ENCODE assay signal across 26 mouse cellular contexts in the genomic region with DNA sequence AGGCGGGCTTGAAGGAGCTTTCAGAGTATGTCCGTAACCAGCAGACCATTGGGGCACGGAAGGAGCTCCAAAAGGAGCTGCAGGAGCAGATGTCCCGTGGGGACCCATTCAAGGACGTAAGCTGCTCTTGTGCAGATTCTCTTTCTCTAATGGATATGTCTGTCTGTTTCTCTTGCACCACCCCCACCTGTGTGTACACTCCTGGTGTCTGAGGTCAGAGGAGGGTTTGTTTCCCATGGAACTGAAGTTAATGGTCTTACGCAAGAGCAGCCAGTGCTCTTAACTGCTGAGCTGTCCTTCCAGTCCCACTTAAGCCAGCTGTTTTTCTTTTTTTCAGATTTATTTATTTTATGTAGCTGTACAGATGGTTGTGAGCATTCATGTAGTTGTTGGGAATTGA. TPM values are rescaled to one million over a fixed set of nuclear protein-coding genes. Genes with fewer than 3 reads are reported as not detected.
A peak's percentile ranks its signal among the peaks of the same experiment; 100 is the strongest.
DNase-seq lines count a peak whose midpoint lies in the region; ATAC-seq and TF ChIP-seq lines count a peak whose summit lies in the region.
"Had no signal": no experiment of that assay in that cellular context is flagged by ENCODE, and none has a peak within 500 bp of the region (broad histone marks: within the 10 kb centered on the region; RNA-seq: fewer than 3 reads in every experiment).

No protein-coding gene starts in this region.

- H3K4me1 ChIP-seq in intestine, postnatal 0 days (replicated peaks; ENCODE audit: control insufficient read depth, insufficient read depth, low read length): no peaks in the 10 kb centered on the region
- H3K4me1 ChIP-seq in intestine, embryonic 16.5 days (ENCODE audit: control insufficient read depth, insufficient read depth, low read length): no peaks in the 10 kb centered on the region
- no peaks in the 10 kb centered on the region for H3K4me1 ChIP-seq in ES-Bruce4 (ENCODE audit: control insufficient read depth, insufficient read depth, low read length)
- peaks cover 1% of the 10 kb centered on the region; the same call in 1 of the 2 replicates for H3K4me1 ChIP-seq in liver, embryonic 12.5 days
- H3K4me1 ChIP-seq: embryonic facial prominence, embryonic 15.5 days; forebrain, embryonic 15.5 days; heart, embryonic 15.5 days; hindbrain, embryonic 13.5 days; intestine, embryonic 15.5 days; kidney, embryonic 15.5 days; midbrain, embryonic 15.5 days; neural tube, embryonic 13.5 days had no signal

- H3K4me2 ChIP-seq in intestine, postnatal 0 days (replicated peaks; ENCODE audit: low read depth): no peak overlapping the region
- no peak overlapping the region for H3K4me2 ChIP-seq in intestine, embryonic 16.5 days (ENCODE audit: low read depth, low read length)
- H3K4me2 ChIP-seq in liver, embryonic 12.5 days: no peak overlapping the region
- H3K4me2 ChIP-seq: embryonic facial prominence, embryonic 15.5 days; forebrain, embryonic 15.5 days; heart, embryonic 15.5 days; hindbrain, embryonic 13.5 days; intestine, embryonic 15.5 days; kidney, embryonic 15.5 days; midbrain, embryonic 15.5 days; neural tube, embryonic 13.5 days had no signal

- no peak for DNase-seq in urinary bladder, postnatal 10 days (ENCODE audit: low spot score)
- DNase-seq in cerebellum, postnatal 10 days: no peak
- DNase-seq in kidney, adult 8-10 months: no peak
- DNase-seq: adrenal gland, adult 8-10 months; cerebellum, adult 2 months; gastrocnemius, postnatal 10 days; heart, adult 2 months; heart, postnatal 36 days; kidney, postnatal 36 days; lung, postnatal 10 days; thymus, postnatal 14 days had no signal

- no peak for TF ChIP-seq EP300 in ES-Bruce4 (IDR thresholded peaks at IDR 0.05; ENCODE audit: insufficient read depth, low read depth, low read length)

- no peak for TF ChIP-seq CTCF in intestine, postnatal 0 days (IDR thresholded peaks at IDR 0.05; ENCODE audit: low read depth)
- TF ChIP-seq CTCF in ES-Bruce4 (IDR thresholded peaks at IDR 0.05; ENCODE audit: low read depth, low read length): no peak

- H3K9me3 ChIP-seq in intestine, postnatal 0 days (ENCODE audit: control insufficient read depth): no peaks in the 10 kb centered on the region
- H3K9me3 ChIP-seq in intestine, embryonic 16.5 days (ENCODE audit: control insufficient read depth, low read length): no peaks in the 10 kb centered on the region
- H3K9me3 ChIP-seq in ES-Bruce4 (replicated peaks; ENCODE audit: control insufficient read depth, insufficient read depth, low read length, poor library complexity, severe bottlenecking): no peaks in the 10 kb centered on the region
- H3K9me3 ChIP-seq in liver, embryonic 12.5 days (replicated peaks): no peaks in the 10 kb centered on the region
- H3K9me3 ChIP-seq: embryonic facial prominence, embryonic 15.5 days; forebrain, embryonic 15.5 days; heart, embryonic 15.5 days; hindbrain, embryonic 13.5 days; intestine, embryonic 15.5 days; kidney, embryonic 15.5 days; megakaryocyte, embryonic 14.5 days; midbrain, embryonic 15.5 days; neural tube, embryonic 13.5 days had no signal

- 86% methylated on average over 6 of the region's 6 CpGs for WGBS in intestine, postnatal 0 days
- WGBS in intestine, embryonic 16.5 days: 91% methylated on average over 6 of the region's 6 CpGs
- WGBS in liver, embryonic 12.5 days (ENCODE audit: insufficient replicate concordance): 83% methylated on average over 6 of the region's 6 CpGs

- peak; percentile 10; the same call in 1 of the 2 replicates for ATAC-seq in intestine, postnatal 0 days
- ATAC-seq in intestine, embryonic 16.5 days: no peak
- peak; percentile 73; the same call in 1 of the 2 replicates for ATAC-seq in liver, embryonic 12.5 days
- ATAC-seq in megakaryocyte progenitor cell, adult 5-6 weeks (replicated peaks; ENCODE audit: poor library complexity): 0 out of 2 replicates have a peak, but pooled peaks have one; percentile 34
- ATAC-seq: forebrain, embryonic 15.5 days; intestine, embryonic 15.5 days; midbrain, embryonic 15.5 days had no signal

- no peaks in the 10 kb centered on the region for H3K27me3 ChIP-seq in intestine, postnatal 0 days (replicated peaks; ENCODE audit: control insufficient read depth, insufficient read depth, low read length)
- H3K27me3 ChIP-seq in intestine, embryonic 16.5 days (replicated peaks; ENCODE audit: control insufficient read depth, insufficient read depth, low read length): no peaks in the 10 kb centered on the region
- H3K27me3 ChIP-seq in ES-Bruce4 (ENCODE audit: control insufficient read depth, insufficient read depth, low read length, poor library complexity, severe bottlenecking): no peaks in the 10 kb centered on the region
- no peaks in the 10 kb centered on the region for H3K27me3 ChIP-seq in liver, embryonic 12.5 days (replicated peaks)
- H3K27me3 ChIP-seq: CH12.LX; embryonic facial prominence, embryonic 15.5 days; forebrain, embryonic 15.5 days; heart, embryonic 15.5 days; hindbrain, embryonic 13.5 days; intestine, embryonic 15.5 days; kidney, embryonic 15.5 days; megakaryocyte, embryonic 14.5 days; midbrain, embryonic 15.5 days; neural tube, embryonic 13.5 days had no signal

- H3K36me3 ChIP-seq in intestine, postnatal 0 days (ENCODE audit: control insufficient read depth, insufficient read depth): peaks cover 85% of the 10 kb centered on the region
- peaks cover 14% of the 10 kb centered on the region; the same call in 1 of the 2 replicates for H3K36me3 ChIP-seq in intestine, embryonic 16.5 days (ENCODE audit: control insufficient read depth, insufficient read depth, low read length)
- H3K36me3 ChIP-seq in ES-Bruce4 (ENCODE audit: control insufficient read depth, insufficient read depth, low read length, poor library complexity, severe bottlenecking): peaks cover 84% of the 10 kb centered on the region
- peaks cover 93% of the 10 kb centered on the region for H3K36me3 ChIP-seq in liver, embryonic 12.5 days

- no peak overlapping the region for H3K27ac ChIP-seq in intestine, postnatal 0 days (ENCODE audit: low read depth, low read length)
- no peak overlapping the region for H3K27ac ChIP-seq in intestine, embryonic 16.5 days (ENCODE audit: low read length)
- peak overlapping the region; percentile 44; the same call in 1 of the 2 replicates for H3K27ac ChIP-seq in ES-Bruce4 (ENCODE audit: insufficient read depth, low read length)
- H3K27ac ChIP-seq in liver, embryonic 12.5 days: no peak overlapping the region
- H3K27ac ChIP-seq: embryonic facial prominence, embryonic 15.5 days; forebrain, embryonic 15.5 days; heart, adult 2 months; heart, embryonic 15.5 days; hindbrain, embryonic 13.5 days; intestine, embryonic 15.5 days; kidney, embryonic 15.5 days; midbrain, embryonic 15.5 days; neural tube, embryonic 13.5 days had no signal

- no peak overlapping the region for H3K4me3 ChIP-seq in intestine, postnatal 0 days (ENCODE audit: low read depth, low read length)
- no peak overlapping the region for H3K4me3 ChIP-seq in intestine, embryonic 16.5 days (ENCODE audit: low read length)
- no peak overlapping the region for H3K4me3 ChIP-seq in ES-Bruce4 (ENCODE audit: low read depth, low read length)
- no peak overlapping the region for H3K4me3 ChIP-seq in liver, embryonic 12.5 days
- H3K4me3 ChIP-seq: embryonic facial prominence, embryonic 15.5 days; forebrain, embryonic 15.5 days; heart, adult 2 months; heart, embryonic 15.5 days; hindbrain, embryonic 13.5 days; intestine, embryonic 15.5 days; kidney, embryonic 15.5 days; megakaryocyte, embryonic 14.5 days; midbrain, embryonic 15.5 days; neural tube, embryonic 13.5 days had no signal

- TF ChIP-seq POLR2A in ES-Bruce4 (IDR thresholded peaks at IDR 0.05; ENCODE audit: insufficient read depth, low read length): no peak

- H3K9ac ChIP-seq in intestine, postnatal 0 days (ENCODE audit: low read depth, low read length): no peak overlapping the region
- H3K9ac ChIP-seq in intestine, embryonic 16.5 days (ENCODE audit: low read depth, low read length): no peak overlapping the region
- H3K9ac ChIP-seq in ES-Bruce4 (ENCODE audit: low read depth, poor library complexity, severe bottlenecking): no peak overlapping the region
- no peak overlapping the region for H3K9ac ChIP-seq in liver, embryonic 12.5 days
- H3K9ac ChIP-seq: embryonic facial prominence, embryonic 15.5 days; forebrain, embryonic 15.5 days; heart, embryonic 15.5 days; hindbrain, embryonic 13.5 days; intestine, embryonic 15.5 days; kidney, embryonic 15.5 days; midbrain, embryonic 15.5 days; neural tube, embryonic 13.5 days had no signal

RNA-seq across cellular contexts. Expression of a gene that starts 8.7 kb away (rescaled TPM):
- polyA plus RNA-seq in intestine, postnatal 0 days (2015; fragmentation: Nextera tagmentation; extraction: Ambion mirVana): 207 and 216 TPM in 2 replicates
- polyA plus RNA-seq in intestine, embryonic 16.5 days (2015; fragmentation: Nextera tagmentation; extraction: Ambion mirVana): 261 and 276 TPM in 2 replicates
- polyA plus RNA-seq in ES-Bruce4 (2011; ENCODE audit: insufficient read depth, insufficient read length, low read depth, missing spikeins): 298 and 313 TPM in 2 replicates
- polyA plus RNA-seq in liver, embryonic 12.5 days (2016; fragmentation: Nextera tagmentation; extraction: Ambion mirVana): 225 and 229 TPM in 2 replicates
- 205 and 216 TPM in 2 replicates for total RNA-seq in megakaryocyte progenitor cell, adult 5-6 weeks (2015)
- 189 and 202 TPM in 2 replicates for total RNA-seq in megakaryocyte progenitor cell, adult 5-6 weeks (2017)

RNA-seq across cellular contexts. Expression of a gene that starts 22.5 kb away (rescaled TPM):
- polyA plus RNA-seq in intestine, postnatal 0 days (2015; fragmentation: Nextera tagmentation; extraction: Ambion mirVana): 95.8 and 103 TPM in 2 replicates
- 131 and 137 TPM in 2 replicates for polyA plus RNA-seq in intestine, embryonic 16.5 days (2015; fragmentation: Nextera tagmentation; extraction: Ambion mirVana)
- polyA plus RNA-seq in ES-Bruce4 (2011; ENCODE audit: insufficient read depth, insufficient read length, low read depth, missing spikeins): 201 and 216 TPM in 2 replicates
- 96.2 and 96.4 TPM in 2 replicates for polyA plus RNA-seq in liver, embryonic 12.5 days (2016; fragmentation: Nextera tagmentation; extraction: Ambion mirVana)
- 429 and 434 TPM in 2 replicates for total RNA-seq in megakaryocyte progenitor cell, adult 5-6 weeks (2015)
- 316 and 328 TPM in 2 replicates for total RNA-seq in megakaryocyte progenitor cell, adult 5-6 weeks (2017)

RNA-seq across cellular contexts. Expression of a gene that starts 43.6 kb away (rescaled TPM):
- 24.9 TPM in 2 replicates for polyA plus RNA-seq in intestine, postnatal 0 days (2015; fragmentation: Nextera tagmentation; extraction: Ambion mirVana)
- polyA plus RNA-seq in intestine, embryonic 16.5 days (2015; fragmentation: Nextera tagmentation; extraction: Ambion mirVana): 35.6 and 37.7 TPM in 2 replicates
- 43.0 and 43.3 TPM in 2 replicates for polyA plus RNA-seq in ES-Bruce4 (2011; ENCODE audit: insufficient read depth, insufficient read length, low read depth, missing spikeins)
- polyA plus RNA-seq in liver, embryonic 12.5 days (2016; fragmentation: Nextera tagmentation; extraction: Ambion mirVana): 25.2 TPM in 2 replicates
- total RNA-seq in megakaryocyte progenitor cell, adult 5-6 weeks (2015): 17.8 and 27.1 TPM in 2 replicates
- 48.9 and 58.7 TPM in 2 replicates for total RNA-seq in megakaryocyte progenitor cell, adult 5-6 weeks (2017)

RNA-seq across cellular contexts. Expression of a gene that starts 43.9 kb away (rescaled TPM):
- 24.6 and 28.0 TPM in 2 replicates for polyA plus RNA-seq in intestine, postnatal 0 days (2015; fragmentation: Nextera tagmentation; extraction: Ambion mirVana)
- 40.9 and 53.6 TPM in 2 replicates for polyA plus RNA-seq in intestine, embryonic 16.5 days (2015; fragmentation: Nextera tagmentation; extraction: Ambion mirVana)
- 56.1 and 59.9 TPM in 2 replicates for polyA plus RNA-seq in ES-Bruce4 (2011; ENCODE audit: insufficient read depth, insufficient read length, low read depth, missing spikeins)
- 34.0 and 39.9 TPM in 2 replicates for polyA plus RNA-seq in liver, embryonic 12.5 days (2016; fragmentation: Nextera tagmentation; extraction: Ambion mirVana)
- total RNA-seq in megakaryocyte progenitor cell, adult 5-6 weeks (2015): 102 and 103 TPM in 2 replicates
- total RNA-seq in megakaryocyte progenitor cell, adult 5-6 weeks (2017): 89.6 and 95.8 TPM in 2 replicates
